Mouse (Mus musculus) lung, postnatal 0 days (tissue): Measurements from ENCODE around the gene Adamtsl3.

Source experiments
- CTCF ChIP-seq: IDR thresholded peaks from 2 replicates; pipeline ENCODE4 v1.5.1; 2016; ENCODE audit warnings: antibody characterized with exemption, mild to moderate bottlenecking
- EP300 ChIP-seq: IDR thresholded peaks from 2 replicates; pipeline ENCODE4 v1.6.1; 2016; ENCODE audit warnings: antibody characterized with exemption, mild to moderate bottlenecking, control low read depth

GRCm38 (mm10) chr7:82431572-82431971 lies 96.1 kb downstream of the Adamtsl3 start:
- TF ChIP-seq CTCF (no peak), EP300 (peak; percentile 52; the same call in 1 of the 2 replicates)
